Mouse (Mus musculus) heart, embryonic 13.5 days (tissue): ENCODE measurements around the gene Snai3. TPM values are rescaled to one million over a fixed set of nuclear protein-coding genes. Genes with fewer than 3 reads are reported as not detected.

Source experiments
- ATAC-seq: fragments of 200-750 bp; cut with Nextera tagmentation; 2 replicates; pipeline ENCODE4 v1.8.0; 2017; ENCODE audit warnings: moderate TSS enrichment; ENCODE audit not compliant: insufficient number of reproducible peaks, low FRiP score, low TSS enrichment; ENCODE audit errors: extremely low read depth
- H3K27ac ChIP-seq: fragments of 300-500 bp; sonication (generic); replicated peaks from 2 replicates; pipeline ENCODE4 v1.5.1; 2015; ENCODE audit warnings: moderate library complexity, mild to moderate bottlenecking, inconsistent platforms
- H3K27me3 ChIP-seq: fragments of 300-500 bp; sonication (generic); replicated peaks from 2 replicates; pipeline ENCODE4 v1.6.1; 2015; ENCODE audit warnings: mild to moderate bottlenecking, inconsistent platforms
- H3K36me3 ChIP-seq: fragments of 300-500 bp; sonication (generic); 2 replicates; pipeline ENCODE4 v1.6.1; 2015; ENCODE audit warnings: mild to moderate bottlenecking, inconsistent platforms
- H3K4me1 ChIP-seq: fragments of 300-500 bp; sonication (generic); 2 replicates; pipeline ENCODE4 v1.6.1; 2015; ENCODE audit warnings: inconsistent platforms
- H3K4me2 ChIP-seq: fragments of 300-500 bp; sonication (generic); 2 replicates; pipeline ENCODE4 v1.6.1; 2015; ENCODE audit warnings: inconsistent platforms, mild to moderate bottlenecking, moderate library complexity
- H3K4me3 ChIP-seq: fragments of 300-500 bp; sonication (generic); 2 replicates; pipeline ENCODE4 v1.5.1; 2015; ENCODE audit warnings: moderate library complexity, mild to moderate bottlenecking, inconsistent platforms
- H3K9ac ChIP-seq: fragments of 300-500 bp; sonication (generic); 2 replicates; pipeline ENCODE4 v1.6.1; 2015; ENCODE audit warnings: inconsistent platforms, mild to moderate bottlenecking, moderate library complexity
- H3K9me3 ChIP-seq: fragments of 300-500 bp; sonication (generic); 2 replicates; pipeline ENCODE4 v1.6.1; 2016; ENCODE audit warnings: inconsistent platforms
- WGBS: fragments of 180-500 bp; shearing (Covaris S2); methylation state at CpG from one replicate; pipeline ENCODE4 v1.1.7; 2015; ENCODE audit warnings: mixed read lengths; 5-methylcytosine and 5-hydroxymethylcytosine counted together
- polyA plus RNA-seq: library from polyadenylated mRNA; unstranded; fragments of >200 nt; fragmentation: Nextera tagmentation; extraction: Ambion mirVana; gene quantifications from 2 replicates; pipeline ENCODE4 v1.2.1, GENCODE M21; 2015

Snai3 gene
- polyA plus RNA-seq, result 2.4 and 3.1 TPM in 2 replicates

- Histone ChIP-seq H3K9ac (peak within 1 kb of the TSS; percentile 77), H3K9me3 (no peaks in the 10 kb centered on the region), H3K4me3 (peak within 1 kb of the TSS; percentile 52), H3K4me1 (peaks cover 69% of the 10 kb centered on the region), H3K27me3 (peaks cover 62% of the 10 kb centered on the region), H3K4me2 (peak within 1 kb of the TSS; percentile 76), H3K36me3 (peaks cover 8% of the 10 kb centered on the region), H3K27ac (no peak within 1 kb of the TSS)
- peak; percentile 27; the same call in 1 of the 2 replicates for ATAC-seq
- 4% methylated on average over 56 of the region's 56 CpGs for WGBS
Observed at GRCm38 (mm10) chr8:122460524-122461472, at the start of gene Snai3. Snai3 (minus strand) TSS chr8:122460733.

- Histone ChIP-seq H3K9me3 (no peaks in the 10 kb centered on the region), H3K4me2 (no peak overlapping the region), H3K36me3 (peaks cover 81% of the 10 kb centered on the region), H3K27me3 (no peaks in the 10 kb centered on the region), H3K4me1 (no peaks in the 10 kb centered on the region), H3K27ac (no peak overlapping the region), H3K9ac (no peak overlapping the region), H3K4me3 (no peak overlapping the region)
- WGBS, result 35% methylated on average over 10 of the region's 10 CpGs
- ATAC-seq, result 0 out of 2 replicates have a peak, but pooled peaks have one; percentile 9
Observed at GRCm38 (mm10) chr8:122500856-122501255, 40.3 kb upstream of the Snai3 start.

GRCm38 (mm10) chr8:122497912-122498311 lies 37.4 kb upstream of the Snai3 start:
- H3K36me3 ChIP-seq, result peaks cover 86% of the 10 kb centered on the region
- WGBS, result 71% methylated on average over 17 of the region's 17 CpGs
- peak overlapping the region; percentile 48; the same call in 1 of the 2 replicates for H3K27ac ChIP-seq

GRCm38 (mm10) chr8:122497016-122497734 lies 36.6 kb upstream of the Snai3 start:
- H3K36me3 ChIP-seq, result peaks cover 93% of the 10 kb centered on the region
- H3K27me3 ChIP-seq, result no peaks in the 10 kb centered on the region
- no peaks in the 10 kb centered on the region for H3K4me1 ChIP-seq
- no peak for ATAC-seq
- peak overlapping the region; percentile 48; the same call in 1 of the 2 replicates for H3K27ac ChIP-seq
- H3K4me3 ChIP-seq, result no peak overlapping the region
- no peak overlapping the region for H3K4me2 ChIP-seq
- 81% methylated on average over 12 of the region's 12 CpGs for WGBS
- H3K9ac ChIP-seq, result no peak overlapping the region
- H3K9me3 ChIP-seq, result no peaks in the 10 kb centered on the region

More at GRCm38 (mm10) chr8:122497912-122498311, 37.4 kb upstream of the Snai3 start:
- no peaks in the 10 kb centered on the region for H3K4me1 ChIP-seq
- no peak overlapping the region for H3K4me3 ChIP-seq
- H3K27me3 ChIP-seq, result no peaks in the 10 kb centered on the region
- ATAC-seq, result no peak
- no peak overlapping the region for H3K4me2 ChIP-seq
- H3K9ac ChIP-seq, result no peak overlapping the region
- H3K9me3 ChIP-seq, result no peaks in the 10 kb centered on the region

GRCm38 (mm10) chr8:122488387-122488786 lies 27.9 kb upstream of the Snai3 start:
- 94% methylated on average over 9 of the region's 9 CpGs for WGBS
- no peak for ATAC-seq
- Histone ChIP-seq H3K4me3 (no peak overlapping the region), H3K9me3 (no peaks in the 10 kb centered on the region), H3K9ac (no peak overlapping the region), H3K4me1 (no peaks in the 10 kb centered on the region), H3K4me2 (no peak overlapping the region), H3K36me3 (peaks cover 97% of the 10 kb centered on the region), H3K27me3 (no peaks in the 10 kb centered on the region), H3K27ac (no peak overlapping the region)

- no peaks in the 10 kb centered on the region for H3K9me3 ChIP-seq
- H3K4me1 ChIP-seq, result no peaks in the 10 kb centered on the region
- no peak for ATAC-seq
- 91% methylated on average over 12 of the region's 12 CpGs for WGBS
- H3K4me2 ChIP-seq, result no peak overlapping the region
- H3K9ac ChIP-seq, result no peak overlapping the region
- H3K4me3 ChIP-seq, result no peak overlapping the region
- no peak overlapping the region for H3K27ac ChIP-seq
- no peaks in the 10 kb centered on the region for H3K27me3 ChIP-seq
- H3K36me3 ChIP-seq, result peaks cover 99% of the 10 kb centered on the region
Observed at GRCm38 (mm10) chr8:122484831-122485230, 24.3 kb upstream of the Snai3 start.

- H3K9me3 ChIP-seq, result no peaks in the 10 kb centered on the region
- H3K4me1 ChIP-seq, result no peaks in the 10 kb centered on the region
- H3K27me3 ChIP-seq, result no peaks in the 10 kb centered on the region
- H3K4me2 ChIP-seq, result no peak overlapping the region
- WGBS, result 97% methylated on average over 7 of the region's 7 CpGs
- H3K4me3 ChIP-seq, result no peak overlapping the region
- ATAC-seq, result no peak
- no peak overlapping the region for H3K9ac ChIP-seq
- no peak overlapping the region for H3K27ac ChIP-seq
- peaks cover 99% of the 10 kb centered on the region for H3K36me3 ChIP-seq
Observed at GRCm38 (mm10) chr8:122483877-122484276, 23.3 kb upstream of the Snai3 start.

- H3K4me1 ChIP-seq, result no peaks in the 10 kb centered on the region
- H3K9me3 ChIP-seq, result no peaks in the 10 kb centered on the region
- no peak overlapping the region for H3K4me3 ChIP-seq
- H3K27ac ChIP-seq, result no peak overlapping the region
- H3K27me3 ChIP-seq, result no peaks in the 10 kb centered on the region
- WGBS, result 92% methylated on average over 8 of the region's 8 CpGs
- no peak for ATAC-seq
- H3K4me2 ChIP-seq, result no peak overlapping the region
- no peak overlapping the region for H3K9ac ChIP-seq
- peaks cover 99% of the 10 kb centered on the region for H3K36me3 ChIP-seq
Observed at GRCm38 (mm10) chr8:122482448-122482847, 21.9 kb upstream of the Snai3 start.

GRCm38 (mm10) chr8:122475580-122476320 lies 15.2 kb upstream of the Snai3 start, which contains the start of the genes Rnf166 and Ctu2:
Rnf166 (minus strand) TSS chr8:122476064.
Ctu2 (plus strand) TSS chr8:122476143.
- under 1% methylated on average over 103 of the region's 103 CpGs for WGBS
- Histone ChIP-seq H3K27ac (peak within 1 kb of the TSS; percentile 90), H3K4me2 (peak within 1 kb of the TSS; percentile 92), H3K27me3 (no peaks in the 10 kb centered on the region), H3K9ac (peak within 1 kb of the TSS; percentile 98), H3K9me3 (no peaks in the 10 kb centered on the region), H3K4me3 (peak within 1 kb of the TSS; percentile 99), H3K36me3 (peaks cover 65% of the 10 kb centered on the region), H3K4me1 (peaks cover 25% of the 10 kb centered on the region)
- peak; percentile 87 for ATAC-seq

GRCm38 (mm10) chr8:122474951-122475560 lies 14.5 kb upstream of the Snai3 start:
- peak overlapping the region; percentile 90 for H3K27ac ChIP-seq
- H3K4me1 ChIP-seq, result peaks cover 25% of the 10 kb centered on the region
- H3K4me3 ChIP-seq, result peak overlapping the region; percentile 99
- no peaks in the 10 kb centered on the region for H3K9me3 ChIP-seq
- peak overlapping the region; percentile 98 for H3K9ac ChIP-seq
- no peak for ATAC-seq
- peaks cover 63% of the 10 kb centered on the region for H3K36me3 ChIP-seq
- WGBS, result 4% methylated on average over 16 of the region's 16 CpGs
- H3K4me2 ChIP-seq, result peak overlapping the region; percentile 92
- no peaks in the 10 kb centered on the region for H3K27me3 ChIP-seq
